Mouse (Mus musculus) midbrain, postnatal 0 days (tissue): Measurements from ENCODE around the gene Med19. TPM values are rescaled to one million over a fixed set of nuclear protein-coding genes. Genes with fewer than 3 reads are reported as not detected.

Experiments
- ATAC-seq: fragments of 200-750 bp; cut with Nextera tagmentation; 2 replicates; pipeline ENCODE4 v1.8.0; 2017; ENCODE audit warnings: moderate number of reproducible peaks, mild to moderate bottlenecking, moderate TSS enrichment, moderate library complexity; ENCODE audit not compliant: low FRiP score
- DNase-seq: peaks from one replicate; pipeline ENCODE4 v3.0.0-alpha.2; 2015; ENCODE audit warnings: low spot score
- H3K27ac ChIP-seq: fragments of 300-500 bp; sonication (generic); 2 replicates; pipeline ENCODE4 v1.5.1; 2014; ENCODE audit warnings: low read depth, mild to moderate bottlenecking, low read length, mixed read lengths
- H3K27me3 ChIP-seq: fragments of 300-500 bp; sonication (generic); 2 replicates; pipeline ENCODE4 v1.6.1; 2014; ENCODE audit warnings: low read length, control low read depth, mixed read lengths; ENCODE audit not compliant: insufficient read depth
- H3K36me3 ChIP-seq: fragments of 300-500 bp; sonication (generic); 2 replicates; pipeline ENCODE4 v1.6.1; 2014; ENCODE audit warnings: low read length, control low read depth, mixed read lengths; ENCODE audit not compliant: insufficient read depth
- H3K4me1 ChIP-seq: fragments of 300-500 bp; sonication (generic); 2 replicates; pipeline ENCODE4 v1.6.1; 2014; ENCODE audit warnings: mild to moderate bottlenecking, control low read depth, antibody characterized with exemption, low read length, mixed read lengths; ENCODE audit not compliant: insufficient read depth
- H3K4me2 ChIP-seq: fragments of 300-500 bp; sonication (generic); 2 replicates; pipeline ENCODE4 v1.6.1; 2014; ENCODE audit warnings: low read depth, mild to moderate bottlenecking, low read length, mixed read lengths; ENCODE audit not compliant: poor library complexity, severe bottlenecking
- H3K4me3 ChIP-seq: fragments of 300-500 bp; sonication (generic); 2 replicates; pipeline ENCODE4 v1.5.1; 2014; ENCODE audit warnings: low read depth, mild to moderate bottlenecking, low read length, moderate library complexity
- H3K9ac ChIP-seq: fragments of 300-500 bp; sonication (generic); replicated peaks from 2 replicates; pipeline ENCODE4 v1.6.1; 2014; ENCODE audit warnings: mild to moderate bottlenecking, low read length, moderate library complexity, mixed read lengths; ENCODE audit not compliant: poor library complexity, severe bottlenecking
- H3K9me3 ChIP-seq: fragments of 300-500 bp; sonication (generic); 2 replicates; pipeline ENCODE4 v1.6.1; 2016; ENCODE audit warnings: low read length, control low read depth
- CTCF ChIP-seq: IDR thresholded peaks from 2 replicates; pipeline ENCODE4 v1.5.1; 2016; ENCODE audit warnings: antibody characterized with exemption, mild to moderate bottlenecking
- WGBS: fragments of 180-500 bp; shearing (Covaris S2); extraction: QIAGEN DNeasy Blood & Tissue Kit; methylation state at CpG from one replicate; pipeline ENCODE4 v1.1.7; 2014; 5-methylcytosine and 5-hydroxymethylcytosine counted together
- polyA plus RNA-seq: library from polyadenylated mRNA; unstranded; fragments of >200 nt; fragmentation: Nextera tagmentation; extraction: Ambion mirVana; gene quantifications from 2 replicates; pipeline ENCODE4 v1.2.1, GENCODE M21; 2015
- total RNA-seq: library from RNA; depleted of rRNA; stranded (reverse); fragments of >200 nt; gene quantifications from 2 replicates; pipeline ENCODE4 v1.2.3, GENCODE M21; 2014; rRNA removed

Gene Med19
- total and polyA plus RNA-seq, 2 experiments from 2014 or later, result 45.3 to 49.5 TPM

DNA sequence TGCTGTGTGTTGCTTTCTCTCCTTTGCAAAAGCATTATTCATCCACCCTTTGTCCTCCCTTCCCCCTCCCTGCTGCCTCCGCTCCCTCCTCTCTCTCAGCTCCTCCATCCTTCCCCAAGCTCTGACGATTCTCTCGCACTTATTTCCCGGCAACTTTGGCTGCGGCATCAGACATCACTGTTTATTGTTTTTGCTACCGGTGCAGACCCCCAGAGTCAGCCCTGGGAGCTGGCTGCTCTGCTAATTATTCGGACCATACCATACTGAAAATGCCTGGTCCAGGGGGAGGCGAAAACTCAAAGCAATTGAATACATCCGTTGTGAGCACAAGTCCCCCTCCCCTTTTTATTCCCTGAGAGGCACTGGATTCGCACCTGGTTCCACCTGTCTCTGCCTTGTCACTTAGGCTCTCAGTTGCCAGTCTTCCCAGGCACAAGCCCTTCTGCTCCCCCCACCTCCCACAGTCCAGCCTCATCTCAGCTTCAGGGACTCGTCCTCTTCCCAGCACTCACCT lies 56.2 kb downstream of the Med19 start:
- peak; percentile 52 for ATAC-seq
- Histone ChIP-seq H3K36me3 (no peaks in the 10 kb centered on the region), H3K4me2 (peak overlapping the region; percentile 78), H3K9ac (peak overlapping the region; percentile 82), H3K4me3 (peak overlapping the region; percentile 63), H3K4me1 (peaks cover 21% of the 10 kb centered on the region), H3K27ac (peak overlapping the region; percentile 79), H3K27me3 (no peaks in the 10 kb centered on the region), H3K9me3 (no peaks in the 10 kb centered on the region)
- peak; percentile 66 for DNase-seq
- WGBS, result 0% methylated on average over 11 of the region's 11 CpGs
- TF ChIP-seq CTCF, result no peak

GRCm38 (mm10) chr2:84734919-84735318 lies 56.7 kb downstream of the Med19 start:
- no peak for TF ChIP-seq CTCF
- DNase-seq, result no peak
- Histone ChIP-seq H3K9ac (peak overlapping the region; percentile 82), H3K36me3 (no peaks in the 10 kb centered on the region), H3K4me2 (peak overlapping the region; percentile 78), H3K4me1 (peaks cover 21% of the 10 kb centered on the region), H3K4me3 (peak overlapping the region; percentile 63), H3K27me3 (no peaks in the 10 kb centered on the region), H3K9me3 (no peaks in the 10 kb centered on the region), H3K27ac (peak overlapping the region; percentile 79)
- WGBS, result 4% methylated on average over 2 of the region's 2 CpGs
- ATAC-seq, result no peak

GRCm38 (mm10) chr2:84735346-84735920 lies 57.2 kb downstream of the Med19 start:
- no peak for TF ChIP-seq CTCF
- DNase-seq, result no peak
- Histone ChIP-seq H3K27me3 (no peaks in the 10 kb centered on the region), H3K4me1 (peaks cover 21% of the 10 kb centered on the region), H3K36me3 (no peaks in the 10 kb centered on the region), H3K9ac (peak overlapping the region; percentile 82; the same call in 1 of the 2 replicates), H3K9me3 (no peaks in the 10 kb centered on the region), H3K4me3 (peak overlapping the region; percentile 63), H3K27ac (peak overlapping the region; percentile 79; the same call in 1 of the 2 replicates), H3K4me2 (peak overlapping the region; percentile 78)
- 11% methylated on average over 7 of the region's 7 CpGs for WGBS
- ATAC-seq, result no peak

- DNase-seq, result no peak
- Histone ChIP-seq H3K9ac (peak overlapping the region; percentile 40; the same call in 1 of the 2 replicates), H3K27ac (no peak overlapping the region), H3K4me3 (peak overlapping the region; percentile 63), H3K9me3 (no peaks in the 10 kb centered on the region), H3K4me2 (peak overlapping the region; percentile 78), H3K4me1 (peaks cover 25% of the 10 kb centered on the region), H3K36me3 (no peaks in the 10 kb centered on the region), H3K27me3 (no peaks in the 10 kb centered on the region)
- 5% methylated on average over 27 of the region's 27 CpGs for WGBS
- ATAC-seq, result no peak
- no peak for TF ChIP-seq CTCF
Observed at GRCm38 (mm10) chr2:84736312-84737161, 58.3 kb downstream of the Med19 start.

GRCm38 (mm10) chr2:84737451-84737925 lies 59.3 kb downstream of the Med19 start:
- ATAC-seq, result no peak
- Histone ChIP-seq H3K9ac (peak overlapping the region; percentile 34; the same call in 1 of the 2 replicates), H3K4me2 (peak overlapping the region; percentile 78), H3K36me3 (no peaks in the 10 kb centered on the region), H3K27ac (no peak overlapping the region), H3K27me3 (no peaks in the 10 kb centered on the region), H3K4me3 (peak overlapping the region; percentile 63; the same call in 1 of the 2 replicates), H3K9me3 (no peaks in the 10 kb centered on the region), H3K4me1 (peaks cover 31% of the 10 kb centered on the region)
- no peak for DNase-seq
- TF ChIP-seq CTCF, result peak; percentile 61
- 5% methylated on average over 8 of the region's 8 CpGs for WGBS

Other genes with a start within 250 kb of the Med19 start
- gene Tfpi, start 201.6 kb upstream of the Med19 start, total RNA-seq, result 10.0 and 10.4 TPM in 2 replicates
- 13.2 and 13.3 TPM in 2 replicates for gene Tfpi, start 201.6 kb upstream of the Med19 start, polyA plus RNA-seq
- gene Ctnnd1, start 27.6 kb upstream of the Med19 start, total RNA-seq, result 81.1 and 82.9 TPM in 2 replicates
- gene Ctnnd1, start 27.6 kb upstream of the Med19 start, polyA plus RNA-seq, result 13.7 and 15.8 TPM in 2 replicates
- gene Btbd18, start 19.3 kb upstream of the Med19 start, total RNA-seq, result not detected in 2 replicates
- gene Btbd18, start 19.3 kb upstream of the Med19 start, polyA plus RNA-seq, result 0.27 and 0.35 TPM in 2 replicates
- gene Selenoh, start 7.6 kb upstream of the Med19 start, total RNA-seq, result 180 and 269 TPM in 2 replicates
- 210 and 211 TPM in 2 replicates for gene Selenoh, start 7.6 kb upstream of the Med19 start, polyA plus RNA-seq
- gene Gm28635, start 361 bp upstream of the Med19 start, total RNA-seq, result not detected in 2 replicates
- gene Gm28635, start 361 bp upstream of the Med19 start, polyA plus RNA-seq, result not detected in 2 replicates
- gene Tmx2, start 738 bp downstream of the Med19 start, total RNA-seq, result 149 and 154 TPM in 2 replicates
- 303 and 328 TPM in 2 replicates for gene Tmx2, start 738 bp downstream of the Med19 start, polyA plus RNA-seq
- 39.0 and 39.4 TPM in 2 replicates for gene Zdhhc5, start 36.8 kb downstream of the Med19 start, total RNA-seq
- 14.5 and 17.9 TPM in 2 replicates for gene Zdhhc5, start 36.8 kb downstream of the Med19 start, polyA plus RNA-seq
- gene Clp1, start 48.9 kb downstream of the Med19 start, total RNA-seq, result 12.6 TPM in 2 replicates
- 12.5 and 13.4 TPM in 2 replicates for gene Clp1, start 48.9 kb downstream of the Med19 start, polyA plus RNA-seq
- gene Ypel4, start 55.7 kb downstream of the Med19 start, total RNA-seq, result 12.9 and 15.0 TPM in 2 replicates
- gene Ypel4, start 55.7 kb downstream of the Med19 start, polyA plus RNA-seq, result 14.3 and 14.7 TPM in 2 replicates
- gene Gm19426, start 65.3 kb downstream of the Med19 start, total RNA-seq, result 0.88 and 1.1 TPM in 2 replicates
- 2.1 and 2.4 TPM in 2 replicates for gene Gm19426, start 65.3 kb downstream of the Med19 start, polyA plus RNA-seq
- 19.9 and 20.9 TPM in 2 replicates for gene Serping1, start 97.0 kb downstream of the Med19 start, total RNA-seq
- 30.6 and 31.9 TPM in 2 replicates for gene Serping1, start 97.0 kb downstream of the Med19 start, polyA plus RNA-seq
- 14.0 and 16.5 TPM in 2 replicates for gene Ube2l6, start 120.4 kb downstream of the Med19 start, total RNA-seq
- 14.2 and 15.1 TPM in 2 replicates for gene Ube2l6, start 120.4 kb downstream of the Med19 start, polyA plus RNA-seq
- gene Smtnl1, start 144.2 kb downstream of the Med19 start, total RNA-seq, result not detected in 2 replicates
- gene Smtnl1, start 144.2 kb downstream of the Med19 start, polyA plus RNA-seq, result not detected in 2 replicates
- 43.6 and 62.5 TPM in 2 replicates for gene Timm10, start 148.6 kb downstream of the Med19 start, total RNA-seq
- gene Timm10, start 148.6 kb downstream of the Med19 start, polyA plus RNA-seq, result 85.0 and 99.0 TPM in 2 replicates
- 0.99 and 1.8 TPM in 2 replicates for gene Slc43a1, start 160.4 kb downstream of the Med19 start, total RNA-seq
- 0.34 and 0.46 TPM in 2 replicates for gene Slc43a1, start 160.4 kb downstream of the Med19 start, polyA plus RNA-seq
- 7.7 and 11.4 TPM in 2 replicates for gene Rtn4rl2, start 208.3 kb downstream of the Med19 start, total RNA-seq
- 6.3 and 6.5 TPM in 2 replicates for gene Rtn4rl2, start 208.3 kb downstream of the Med19 start, polyA plus RNA-seq